Mouse (Mus musculus): ENCODE measurements around the gene Cd9. TPM values are rescaled to one million over a fixed set of nuclear protein-coding genes. Genes with fewer than 3 reads are reported as not detected.

The Cd9 gene
- total and polyA plus RNA-seq, 2 experiments from 2014 or later, result 49.1 to 105 TPM

DNA sequence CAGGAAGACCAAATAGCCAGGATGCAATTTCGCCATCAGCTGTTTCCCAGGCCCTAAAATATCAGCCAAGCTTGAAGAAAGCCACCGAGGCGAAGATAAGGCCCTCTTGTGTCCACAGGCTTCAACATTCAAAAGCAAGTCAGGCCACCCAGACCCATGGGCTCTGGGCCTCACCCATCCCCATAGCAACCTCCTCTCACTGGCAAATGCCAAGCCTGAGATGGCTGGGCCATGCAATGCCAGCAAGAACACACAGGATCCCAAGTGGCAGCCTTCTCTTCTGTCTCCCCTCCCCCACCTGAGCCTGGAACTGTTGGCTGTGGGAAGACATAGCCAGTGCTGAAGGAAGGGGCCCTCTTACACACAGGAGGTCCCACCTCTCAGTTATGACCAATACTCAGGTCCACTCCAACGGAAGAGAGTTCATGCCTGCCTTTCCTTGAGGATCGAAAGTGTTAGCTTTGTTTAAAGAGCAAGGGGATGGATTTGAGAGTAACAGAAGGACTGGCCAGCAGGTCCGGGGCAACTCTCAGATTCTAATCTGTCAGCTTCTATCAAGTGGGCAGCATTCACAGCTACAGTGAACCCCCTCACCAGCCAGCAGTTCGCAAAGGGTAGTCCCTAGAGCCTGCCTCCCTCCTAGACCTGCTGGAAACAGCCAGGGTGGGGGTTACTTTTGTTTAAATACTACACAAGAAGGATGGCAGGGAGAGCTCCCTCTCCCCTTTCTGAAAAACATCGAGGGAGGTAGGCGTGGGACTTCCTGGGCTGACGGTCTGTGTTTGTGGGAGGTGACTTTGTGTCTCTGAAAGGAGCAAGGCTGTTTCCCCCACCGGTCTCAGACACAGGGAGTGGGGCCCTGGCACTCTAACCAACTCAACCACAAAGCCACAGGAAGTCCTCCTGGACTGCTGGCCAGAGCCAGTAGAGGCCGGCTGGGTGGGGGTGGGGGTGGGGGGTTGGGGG lies 13.9 kb downstream of the Cd9 start:
- Histone ChIP-seq H3K27ac (ENCODE audit: low read depth, low read length) (peak overlapping the region; percentile 68), H3K4me2 (ENCODE audit: low read depth, low read length, poor library complexity, severe bottlenecking) (no peak overlapping the region), H3K36me3 (ENCODE audit: insufficient read depth, low read length) (no peaks in the 10 kb centered on the region), H3K4me3 (ENCODE audit: low read depth, low read length) (no peak overlapping the region), H3K4me1 (ENCODE audit: insufficient read depth, low read length) (peaks cover 2% of the 10 kb centered on the region; the same call in 1 of the 2 replicates), H3K9me3 (ENCODE audit: low read length) (no peaks in the 10 kb centered on the region), H3K9ac (replicated peaks; ENCODE audit: low read length, poor library complexity, severe bottlenecking) (no peak overlapping the region), H3K27me3 (ENCODE audit: insufficient read depth, low read length) (no peaks in the 10 kb centered on the region)
- 31% methylated on average over 11 of the region's 12 CpGs for WGBS
- ATAC-seq (ENCODE audit: low FRiP score), result peak; percentile 90
- DNase-seq (ENCODE audit: low spot score), result peak; percentile 94
- no peak; the same call in 1 of the 2 replicates for TF ChIP-seq CTCF (IDR thresholded peaks at IDR 0.05)

DNA sequence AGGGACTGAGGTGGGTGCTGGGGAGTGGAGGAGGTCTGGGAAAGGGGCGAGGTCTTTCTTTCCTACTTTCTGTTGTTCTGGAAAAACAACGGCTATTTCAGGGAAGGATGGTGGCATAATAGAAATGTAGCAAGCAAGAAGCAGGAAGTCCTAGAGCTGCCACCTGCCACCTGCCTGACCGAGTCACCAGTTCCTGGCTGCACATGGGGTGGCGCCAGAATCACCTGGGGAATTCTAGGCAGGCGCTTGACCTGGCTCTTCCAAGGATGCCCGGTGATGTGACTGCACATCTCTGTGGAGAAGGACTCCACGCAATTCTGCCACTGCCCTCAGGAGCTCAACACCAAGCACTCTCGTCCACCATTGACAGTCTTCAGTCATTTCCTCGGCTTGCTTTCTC lies 15.2 kb downstream of the Cd9 start:
- Histone ChIP-seq H3K27me3 (ENCODE audit: insufficient read depth, low read length) (no peaks in the 10 kb centered on the region), H3K4me1 (ENCODE audit: insufficient read depth, low read length) (peaks cover 2% of the 10 kb centered on the region; the same call in 1 of the 2 replicates), H3K4me2 (ENCODE audit: low read depth, low read length, poor library complexity, severe bottlenecking) (no peak overlapping the region), H3K4me3 (ENCODE audit: low read depth, low read length) (no peak overlapping the region), H3K27ac (ENCODE audit: low read depth, low read length) (0 out of 2 replicates have a peak overlapping the region, but pooled peaks have one; percentile 68), H3K9ac (replicated peaks; ENCODE audit: low read length, poor library complexity, severe bottlenecking) (no peak overlapping the region), H3K36me3 (ENCODE audit: insufficient read depth, low read length) (no peaks in the 10 kb centered on the region), H3K9me3 (ENCODE audit: low read length) (no peaks in the 10 kb centered on the region)
- ATAC-seq (ENCODE audit: low FRiP score) (no peak), DNase-seq (ENCODE audit: low spot score) (no peak)
- 93% methylated on average over 9 of the region's 9 CpGs for WGBS
- no peak for TF ChIP-seq CTCF (IDR thresholded peaks at IDR 0.05)

GRCm38 (mm10) chr6:125478135-125479128 lies 16.2 kb downstream of the Cd9 start:
- Histone ChIP-seq H3K9me3 (ENCODE audit: low read length) (no peaks in the 10 kb centered on the region), H3K27ac (ENCODE audit: low read depth, low read length) (no peak overlapping the region), H3K9ac (replicated peaks; ENCODE audit: low read length, poor library complexity, severe bottlenecking) (no peak overlapping the region), H3K36me3 (ENCODE audit: insufficient read depth, low read length) (no peaks in the 10 kb centered on the region), H3K4me2 (ENCODE audit: low read depth, low read length, poor library complexity, severe bottlenecking) (no peak overlapping the region), H3K4me3 (ENCODE audit: low read depth, low read length) (no peak overlapping the region), H3K27me3 (ENCODE audit: insufficient read depth, low read length) (no peaks in the 10 kb centered on the region), H3K4me1 (ENCODE audit: insufficient read depth, low read length) (peaks cover 2% of the 10 kb centered on the region; the same call in 1 of the 2 replicates)
- ATAC-seq (ENCODE audit: low FRiP score) (no peak), DNase-seq (ENCODE audit: low spot score) (no peak)
- 83% methylated on average over 16 of the region's 16 CpGs for WGBS
- TF ChIP-seq CTCF (IDR thresholded peaks at IDR 0.05), result no peak

DNA sequence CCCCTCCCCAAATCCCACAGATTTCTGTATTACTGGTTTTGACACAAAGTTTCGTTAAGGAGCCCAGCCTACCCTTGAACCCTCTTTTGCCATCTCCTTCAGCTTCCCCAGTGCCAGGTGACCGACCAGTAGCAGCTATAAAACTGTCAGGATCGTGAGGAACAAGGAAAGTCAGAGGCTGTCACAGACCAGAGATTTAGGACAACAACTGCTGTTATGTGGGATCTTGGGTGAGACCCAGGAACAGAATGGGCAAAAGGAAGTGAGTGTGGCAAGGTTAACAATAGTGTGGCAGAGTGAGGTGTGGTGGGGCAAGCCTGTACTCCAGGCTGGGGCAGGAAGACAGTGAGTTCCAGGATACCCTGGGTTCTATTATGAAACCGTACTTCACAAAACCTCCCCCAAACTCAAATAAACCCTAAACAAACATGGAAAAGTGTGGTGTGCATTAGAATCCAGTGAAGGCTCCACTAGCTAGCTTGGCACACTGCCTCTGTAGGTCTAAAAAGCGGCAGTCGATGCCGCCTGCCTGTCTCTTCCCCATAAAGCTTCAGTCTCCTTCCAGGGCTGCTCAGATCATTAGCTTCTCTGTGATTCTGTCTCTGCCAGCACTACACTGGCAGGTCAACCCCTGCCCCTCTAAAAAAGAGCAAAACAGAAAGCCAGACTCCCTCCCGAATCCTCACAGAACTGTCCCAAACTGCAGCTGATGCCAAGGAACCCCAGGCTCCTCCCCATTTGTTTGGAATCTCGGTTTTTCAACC lies 17.6 kb downstream of the Cd9 start:
- no peaks in the 10 kb centered on the region for H3K27me3 ChIP-seq (ENCODE audit: insufficient read depth, low read length)
- ATAC-seq (ENCODE audit: low FRiP score) (no peak), DNase-seq (ENCODE audit: low spot score) (peak; percentile 52)
- H3K9ac ChIP-seq (replicated peaks; ENCODE audit: low read length, poor library complexity, severe bottlenecking), result no peak overlapping the region
- H3K4me3 ChIP-seq (ENCODE audit: low read depth, low read length), result no peak overlapping the region
- no peaks in the 10 kb centered on the region for H3K9me3 ChIP-seq (ENCODE audit: low read length)
- H3K4me2 ChIP-seq (ENCODE audit: low read depth, low read length, poor library complexity, severe bottlenecking), result no peak overlapping the region
- no peak overlapping the region for H3K27ac ChIP-seq (ENCODE audit: low read depth, low read length)
- H3K36me3 ChIP-seq (ENCODE audit: insufficient read depth, low read length), result no peaks in the 10 kb centered on the region
- no peak for TF ChIP-seq CTCF (IDR thresholded peaks at IDR 0.05)
- peaks cover 2% of the 10 kb centered on the region; the same call in 1 of the 2 replicates for H3K4me1 ChIP-seq (ENCODE audit: insufficient read depth, low read length)
- WGBS, result 68% methylated on average over 9 of the region's 9 CpGs

GRCm38 (mm10) chr6:125476090-125476489 lies 18.5 kb downstream of the Cd9 start:
- 41% methylated on average over 8 of the region's 8 CpGs for WGBS
- Histone ChIP-seq H3K4me1 (ENCODE audit: insufficient read depth, low read length) (peaks cover 2% of the 10 kb centered on the region; the same call in 1 of the 2 replicates), H3K9ac (replicated peaks; ENCODE audit: low read length, poor library complexity, severe bottlenecking) (no peak overlapping the region), H3K36me3 (ENCODE audit: insufficient read depth, low read length) (no peaks in the 10 kb centered on the region), H3K4me3 (ENCODE audit: low read depth, low read length) (no peak overlapping the region), H3K4me2 (ENCODE audit: low read depth, low read length, poor library complexity, severe bottlenecking) (no peak overlapping the region), H3K27ac (ENCODE audit: low read depth, low read length) (no peak overlapping the region), H3K9me3 (ENCODE audit: low read length) (no peaks in the 10 kb centered on the region), H3K27me3 (ENCODE audit: insufficient read depth, low read length) (no peaks in the 10 kb centered on the region)
- no peak for TF ChIP-seq CTCF (IDR thresholded peaks at IDR 0.05)
- no peak for DNase-seq (ENCODE audit: low spot score)
- no peak for ATAC-seq (ENCODE audit: low FRiP score)
